Mouse (Mus musculus): ENCODE measurements at regions not wholly inside any gene's neighbourhood (a gene's known extent, or its start where the extent isn't known, plus 50 kb on each side); places are given as distances from the start of the nearest gene placed in this dataset.

DNA sequence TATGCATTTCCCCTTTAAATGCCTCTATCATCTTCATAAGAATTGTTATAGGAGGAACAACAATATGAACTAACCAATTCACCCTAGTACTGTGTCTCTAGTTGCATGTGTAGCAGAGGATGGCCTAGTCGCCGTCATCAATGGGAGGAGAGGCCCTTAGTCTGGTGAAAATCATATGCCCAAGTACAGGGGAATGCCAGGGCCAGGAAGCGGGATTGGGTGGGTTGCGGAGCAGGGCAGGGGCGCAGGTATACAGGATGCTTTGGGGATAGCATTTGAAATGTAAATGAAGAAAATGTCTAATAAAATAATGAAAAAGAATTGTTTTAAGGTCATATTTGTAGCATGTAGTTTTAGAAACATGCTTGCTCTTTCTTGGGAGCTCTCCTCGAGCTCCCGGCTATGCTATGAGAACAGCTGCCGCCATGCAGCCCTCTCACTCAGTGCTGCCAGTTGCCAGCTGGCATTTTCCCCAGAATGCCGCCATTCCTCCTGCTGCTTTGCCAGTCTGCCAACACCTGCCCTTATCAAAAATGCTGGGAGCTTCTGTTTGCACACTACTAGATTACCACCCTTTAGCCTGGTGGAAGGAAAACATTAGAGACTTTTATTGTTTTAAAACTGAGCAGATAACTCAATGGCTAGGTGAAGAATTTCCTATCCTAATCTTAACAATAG, 848.9 kb downstream of the Brinp3 start:
- H3K4me3 ChIP-seq (replicated peaks) = no peak overlapping the region
- H3K4me1 ChIP-seq (replicated peaks) = no peaks in the 10 kb centered on the region
- no peak overlapping the region for H3K27ac ChIP-seq
- no peaks in the 10 kb centered on the region for H3K9me3 ChIP-seq
- H3K36me3 ChIP-seq = no peaks in the 10 kb centered on the region
- H3K9ac ChIP-seq = no peak overlapping the region
- H3K4me2 ChIP-seq (replicated peaks) = no peak overlapping the region
- no peaks in the 10 kb centered on the region for H3K27me3 ChIP-seq (replicated peaks)
- 88% methylated on average over 9 of the region's 9 CpGs for WGBS
- ATAC-seq = no peak

DNA sequence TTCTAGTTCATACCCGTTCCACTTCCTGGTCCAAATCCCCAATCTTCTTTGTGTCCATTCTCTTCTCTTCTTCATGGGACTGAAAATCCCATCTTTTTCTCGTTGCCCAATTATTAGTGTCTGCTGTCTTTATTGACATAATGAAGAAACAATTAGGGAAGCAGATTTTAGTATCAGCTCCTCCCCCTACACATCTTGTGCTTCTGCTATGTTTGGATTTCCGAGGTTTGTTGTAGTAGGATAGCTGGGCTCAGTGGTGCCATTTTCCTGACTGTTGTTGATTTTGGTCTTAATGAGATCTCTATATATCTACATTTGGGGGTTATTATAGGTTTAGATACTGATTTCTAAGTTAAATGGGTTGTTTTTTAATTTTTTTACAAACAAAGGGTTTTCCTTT, 849.5 kb downstream of the Brinp3 start:
- H3K4me1 ChIP-seq (replicated peaks) = no peaks in the 10 kb centered on the region
- no peak overlapping the region for H3K4me2 ChIP-seq (replicated peaks)
- 85% methylated on average over 3 of the region's 3 CpGs for WGBS
- H3K4me3 ChIP-seq (replicated peaks) = no peak overlapping the region
- no peak for ATAC-seq
- H3K36me3 ChIP-seq = no peaks in the 10 kb centered on the region
- H3K9ac ChIP-seq = no peak overlapping the region
- H3K9me3 ChIP-seq = no peaks in the 10 kb centered on the region
- H3K27me3 ChIP-seq (replicated peaks) = no peaks in the 10 kb centered on the region
- no peak overlapping the region for H3K27ac ChIP-seq
